Mouse (Mus musculus) kidney, postnatal 25 days (tissue): ENCODE data around the gene Zfp385b.
A peak's percentile ranks its signal among the peaks of the same experiment; 100 is the strongest.

Source experiments
- DNase-seq, 2 experiments: peaks; one replicate each; pipeline ENCODE4 v3.0.0; 2021; ENCODE audit warnings: mixed read lengths in 2 of 2

Gene Zfp385b

GRCm38 (mm10) chr2:77369174-77369573 lies 450.3 kb downstream of the Zfp385b start:
- DNase-seq: peak in 1 of 2 experiments; percentile 11
